In genomic region chr1:75052091-75052490, GRCm38 (mm10) we compare ENCODE assay signal across 9 mouse cellular contexts.
DNase-seq lines count a peak whose midpoint lies in the region; ATAC-seq lines count a peak whose summit lies in the region.
"Had no signal": no experiment of that assay in that cellular context is flagged by ENCODE, and none has a peak within 500 bp of the region (broad histone marks: within the 10 kb centered on the region; RNA-seq: fewer than 3 reads in every experiment).

No protein-coding gene starts in this region.

- H3K4me2 ChIP-seq in kidney, embryonic 15.5 days, result no peak overlapping the region
- H3K4me2 ChIP-seq: limb, embryonic 13.5 days had no signal

- no peaks in the 10 kb centered on the region for H3K9me3 ChIP-seq in kidney, embryonic 15.5 days (replicated peaks)
- H3K9me3 ChIP-seq: limb, embryonic 13.5 days had no signal

- no peaks in the 10 kb centered on the region for H3K27me3 ChIP-seq in kidney, embryonic 15.5 days
- H3K27me3 ChIP-seq: limb, embryonic 13.5 days had no signal

- peak; percentile 18 for DNase-seq in cerebellum, adult 8-10 months
- DNase-seq in cerebellum, adult 9-11 months, result no peak
- DNase-seq in left cerebral cortex, adult 11 months (ENCODE audit: low spot score), result peak; percentile 9
- DNase-seq in left cerebral cortex, postnatal 4 days, result no peak
- peak; percentile 25 for DNase-seq in R1 (ENCODE audit: low read depth, low spot score)
- no peak for DNase-seq in thymus, postnatal 25 days

- 0 out of 2 replicates have a peak, but pooled peaks cover 2% of the 10 kb centered on the region for H3K4me1 ChIP-seq in kidney, embryonic 15.5 days
- H3K4me1 ChIP-seq: limb, embryonic 13.5 days had no signal

- H3K4me3 ChIP-seq in kidney, embryonic 15.5 days (replicated peaks), result no peak overlapping the region
- H3K4me3 ChIP-seq: limb, embryonic 13.5 days had no signal

- no peaks in the 10 kb centered on the region for H3K36me3 ChIP-seq in kidney, embryonic 15.5 days
- H3K36me3 ChIP-seq: limb, embryonic 13.5 days had no signal

- ATAC-seq in megakaryocyte progenitor cell, adult 5-6 weeks (replicated peaks; ENCODE audit: poor library complexity), result peak; percentile 37; the same call in 1 of the 2 replicates
- no peak for ATAC-seq in kidney, embryonic 15.5 days (replicated peaks; ENCODE audit: low FRiP score)

- no peak overlapping the region for H3K9ac ChIP-seq in kidney, embryonic 15.5 days
- H3K9ac ChIP-seq: limb, embryonic 13.5 days had no signal

- no peak overlapping the region for H3K27ac ChIP-seq in kidney, embryonic 15.5 days
- H3K27ac ChIP-seq: limb, embryonic 13.5 days had no signal

- 33% methylated on average over 4 of the region's 4 CpGs for WGBS in kidney, embryonic 15.5 days

- intact Hi-C loops in left cerebral cortex, postnatal 4 days (cut with DNase I), result no loop called here

Comparison
In these comparisons a context has a peak if more than half of its experiments do, and no peak if none do; other contexts are left out.
1. DNase-seq: peak in cerebellum, adult 8-10 months (single experiment), left cerebral cortex, adult 11 months (single experiment) and R1 (single experiment); none in cerebellum, adult 9-11 months (single experiment), left cerebral cortex, postnatal 4 days (single experiment) and thymus, postnatal 25 days (single experiment).